Mouse (Mus musculus): ENCODE data around the gene Lig1. TPM values are rescaled to one million over a fixed set of nuclear protein-coding genes. Genes with fewer than 3 reads are reported as not detected.

Gene Lig1
- total and polyA plus RNA-seq, 3 experiments, result 66.8 to 143 (median 89.3) TPM

- ATAC-seq (ENCODE audit: extremely low read depth, insufficient number of reproducible peaks, low FRiP score, poor library complexity, severe bottlenecking), result no peak
- H3K36me3 ChIP-seq (replicated peaks), result peaks cover 2% of the 10 kb centered on the region
- DNase-seq (ENCODE audit: low spot score), result no peak
- H3K4me1 ChIP-seq (ENCODE audit: insufficient read depth, low read depth, low read length), result no peaks in the 10 kb centered on the region
- TF ChIP-seq TAL1 (conservative IDR thresholded peaks at IDR 0.05; ENCODE audit: low read depth, low read length), result no peak
- no peak for TF ChIP-seq GATA1 (IDR thresholded peaks at IDR 0.05; ENCODE audit: borderline replicate concordance, low read length)
- TF ChIP-seq POLR2AphosphoS5 (IDR thresholded peaks at IDR 0.05; ENCODE audit: insufficient replicate concordance, low read depth, low read length), result no peak
- no peak for TF ChIP-seq CTCF (IDR thresholded peaks at IDR 0.05; ENCODE audit: low read depth, low read length)
- TF ChIP-seq GATA2 (IDR thresholded peaks at IDR 0.05; ENCODE audit: borderline replicate concordance, low read depth, low read length), result no peak
- no peaks in the 10 kb centered on the region for H3K27me3 ChIP-seq (ENCODE audit: insufficient read depth, low read length)
- H3K9me3 ChIP-seq (replicated peaks), result no peaks in the 10 kb centered on the region
- H3K4me3 ChIP-seq (ENCODE audit: low read depth, low read length), result no peak overlapping the region
Measured at GRCm38 (mm10) chr7:13321424-13321823, 44.3 kb downstream of the Lig1 start.

GRCm38 (mm10) chr7:13324316-13324715 lies 47.2 kb downstream of the Lig1 start, which contains the start of gene Pla2g4c:
Gene Pla2g4c (plus strand): TSS chr7:13324655.
- Histone ChIP-seq H3K4me1 (ENCODE audit: insufficient read depth, low read depth, low read length) (no peaks in the 10 kb centered on the region), H3K4me3 (ENCODE audit: low read depth, low read length) (no peak within 1 kb of the TSS), H3K9me3 (replicated peaks) (no peaks in the 10 kb centered on the region), H3K27me3 (ENCODE audit: insufficient read depth, low read length) (no peaks in the 10 kb centered on the region), H3K36me3 (replicated peaks) (peaks cover 2% of the 10 kb centered on the region)
- no peak for ATAC-seq (ENCODE audit: extremely low read depth, insufficient number of reproducible peaks, low FRiP score, poor library complexity, severe bottlenecking)
- no peak for DNase-seq (ENCODE audit: low spot score)
- TF ChIP-seq CTCF (IDR thresholded peaks at IDR 0.05; ENCODE audit: low read depth, low read length) (no peak), GATA1 (IDR thresholded peaks at IDR 0.05; ENCODE audit: borderline replicate concordance, low read length) (no peak), GATA2 (IDR thresholded peaks at IDR 0.05; ENCODE audit: borderline replicate concordance, low read depth, low read length) (no peak), POLR2AphosphoS5 (IDR thresholded peaks at IDR 0.05; ENCODE audit: insufficient replicate concordance, low read depth, low read length) (no peak), TAL1 (conservative IDR thresholded peaks at IDR 0.05; ENCODE audit: low read depth, low read length) (no peak)

DNA sequence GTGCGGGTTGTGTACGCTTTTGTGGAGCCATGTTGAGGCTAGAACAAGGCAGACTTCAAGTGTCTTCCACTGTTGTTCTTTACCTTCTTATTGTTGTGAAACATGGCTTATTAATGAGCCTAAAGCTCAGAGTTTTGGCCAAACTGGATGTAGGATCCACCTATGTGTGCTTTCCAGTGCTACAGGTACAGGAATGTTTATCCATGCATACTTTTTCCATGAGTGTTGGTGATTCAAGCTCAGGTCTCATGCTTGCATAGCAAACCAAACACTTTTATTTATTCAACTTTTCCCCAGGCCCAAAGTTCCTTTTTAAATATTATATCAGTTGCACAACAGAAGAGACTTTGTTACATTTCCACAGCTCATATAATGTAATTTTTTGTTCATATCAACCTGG lies 53.5 kb downstream of the Lig1 start:
- H3K27me3 ChIP-seq (ENCODE audit: insufficient read depth, low read length), result no peaks in the 10 kb centered on the region
- no peak overlapping the region for H3K4me3 ChIP-seq (ENCODE audit: low read depth, low read length)
- no peak for ATAC-seq (ENCODE audit: extremely low read depth, insufficient number of reproducible peaks, low FRiP score, poor library complexity, severe bottlenecking)
- no peak for TF ChIP-seq GATA2 (IDR thresholded peaks at IDR 0.05; ENCODE audit: borderline replicate concordance, low read depth, low read length)
- no peak for TF ChIP-seq CTCF (IDR thresholded peaks at IDR 0.05; ENCODE audit: low read depth, low read length)
- no peak for TF ChIP-seq POLR2AphosphoS5 (IDR thresholded peaks at IDR 0.05; ENCODE audit: insufficient replicate concordance, low read depth, low read length)
- no peak for TF ChIP-seq TAL1 (conservative IDR thresholded peaks at IDR 0.05; ENCODE audit: low read depth, low read length)
- no peak for TF ChIP-seq GATA1 (IDR thresholded peaks at IDR 0.05; ENCODE audit: borderline replicate concordance, low read length)
- DNase-seq (ENCODE audit: low spot score), result no peak
- no peaks in the 10 kb centered on the region for H3K4me1 ChIP-seq (ENCODE audit: insufficient read depth, low read depth, low read length)
- no peaks in the 10 kb centered on the region for H3K9me3 ChIP-seq (replicated peaks)
- H3K36me3 ChIP-seq (replicated peaks), result peaks cover 5% of the 10 kb centered on the region

DNA sequence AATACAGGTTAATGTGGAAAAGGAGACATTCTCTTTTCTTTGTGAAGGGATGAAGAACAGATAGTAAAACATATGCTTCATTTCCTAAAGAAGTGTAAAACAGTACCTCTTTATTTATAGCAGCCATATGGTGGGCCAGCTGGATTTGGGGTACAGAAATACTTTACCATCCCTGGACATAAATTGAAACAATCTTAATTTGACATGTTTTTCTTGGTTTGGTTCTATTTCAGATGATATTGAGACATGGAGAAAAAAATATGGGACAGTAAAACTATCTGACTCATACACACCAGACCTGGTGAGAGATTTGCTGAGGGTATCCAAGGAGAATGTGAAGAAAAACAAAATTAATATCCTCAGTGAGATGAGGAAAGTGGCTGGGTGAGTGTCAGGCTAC lies 78.9 kb downstream of the Lig1 start:
- no peaks in the 10 kb centered on the region for H3K27me3 ChIP-seq (ENCODE audit: insufficient read depth, low read length)
- peaks cover 10% of the 10 kb centered on the region for H3K36me3 ChIP-seq (replicated peaks)
- ATAC-seq (ENCODE audit: extremely low read depth, insufficient number of reproducible peaks, low FRiP score, poor library complexity, severe bottlenecking), result no peak
- H3K4me3 ChIP-seq (ENCODE audit: low read depth, low read length), result no peak overlapping the region
- TF ChIP-seq GATA1 (IDR thresholded peaks at IDR 0.05; ENCODE audit: borderline replicate concordance, low read length) (no peak), POLR2AphosphoS5 (IDR thresholded peaks at IDR 0.05; ENCODE audit: insufficient replicate concordance, low read depth, low read length) (no peak), TAL1 (conservative IDR thresholded peaks at IDR 0.05; ENCODE audit: low read depth, low read length) (no peak), GATA2 (IDR thresholded peaks at IDR 0.05; ENCODE audit: borderline replicate concordance, low read depth, low read length) (no peak), CTCF (IDR thresholded peaks at IDR 0.05; ENCODE audit: low read depth, low read length) (no peak)
- H3K4me1 ChIP-seq (ENCODE audit: insufficient read depth, low read depth, low read length), result no peaks in the 10 kb centered on the region
- peaks cover 2% of the 10 kb centered on the region; the same call in 1 of the 2 replicates for H3K9me3 ChIP-seq (replicated peaks)
- DNase-seq (ENCODE audit: low spot score), result no peak

Other genes with a start within 250 kb of the Lig1 start
- 148 and 163 TPM in 2 replicates for gene Chmp2a, start 242.5 kb upstream of the Lig1 start, total RNA-seq (2014; fragmentation: Nextera tagmentation)
- 178 and 188 TPM in 2 replicates for gene Chmp2a, start 242.5 kb upstream of the Lig1 start, total RNA-seq (2017)
- 141 and 289 TPM in 2 replicates for gene Chmp2a, start 242.5 kb upstream of the Lig1 start, polyA plus RNA-seq (2012)
- gene Ube2m, start 239.0 kb upstream of the Lig1 start, total RNA-seq (2014; fragmentation: Nextera tagmentation), result 250 and 290 TPM in 2 replicates
- 151 and 162 TPM in 2 replicates for gene Ube2m, start 239.0 kb upstream of the Lig1 start, total RNA-seq (2017)
- 150 and 170 TPM in 2 replicates for gene Ube2m, start 239.0 kb upstream of the Lig1 start, polyA plus RNA-seq (2012)
- not detected in 2 replicates for gene Mzf1, start 222.5 kb upstream of the Lig1 start, total RNA-seq (2014; fragmentation: Nextera tagmentation)
- gene Mzf1, start 222.5 kb upstream of the Lig1 start, total RNA-seq (2017), result 0.17 and 0.22 TPM in 2 replicates
- 0.07 and 0.11 TPM in 2 replicates for gene Mzf1, start 222.5 kb upstream of the Lig1 start, polyA plus RNA-seq (2012)
- gene Vmn1r85, start 182.1 kb upstream of the Lig1 start, total RNA-seq (2014; fragmentation: Nextera tagmentation), result not detected in 2 replicates
- gene Vmn1r85, start 182.1 kb upstream of the Lig1 start, total RNA-seq (2017), result under 0.01 and 0.44 TPM in 2 replicates
- gene Vmn1r85, start 182.1 kb upstream of the Lig1 start, polyA plus RNA-seq (2012), result not detected in 2 replicates
- gene Vmn1r86, start 157.4 kb upstream of the Lig1 start, total RNA-seq (2014; fragmentation: Nextera tagmentation), result not detected in 2 replicates
- 0.06 and 0.11 TPM in 2 replicates for gene Vmn1r86, start 157.4 kb upstream of the Lig1 start, total RNA-seq (2017)
- gene Vmn1r86, start 157.4 kb upstream of the Lig1 start, polyA plus RNA-seq (2012), result not detected in 2 replicates
- gene Vmn1r87, start 137.1 kb upstream of the Lig1 start, total RNA-seq (2014; fragmentation: Nextera tagmentation), result not detected in 2 replicates
- 0.12 and 0.60 TPM in 2 replicates for gene Vmn1r87, start 137.1 kb upstream of the Lig1 start, total RNA-seq (2017)
- gene Vmn1r87, start 137.1 kb upstream of the Lig1 start, polyA plus RNA-seq (2012), result not detected in 2 replicates
- not detected in 2 replicates for gene Vmn1r88, start 117.7 kb upstream of the Lig1 start, total RNA-seq (2014; fragmentation: Nextera tagmentation)
- 0.06 and 0.22 TPM in 2 replicates for gene Vmn1r88, start 117.7 kb upstream of the Lig1 start, total RNA-seq (2017)
- gene Vmn1r88, start 117.7 kb upstream of the Lig1 start, polyA plus RNA-seq (2012), result not detected in 2 replicates
- not detected in 2 replicates for gene Vmn1r89, start 64.3 kb upstream of the Lig1 start, total RNA-seq (2014; fragmentation: Nextera tagmentation)
- 0.27 TPM in 1 of 2 replicates, not detected in the other for gene Vmn1r89, start 64.3 kb upstream of the Lig1 start, total RNA-seq (2017)
- gene Vmn1r89, start 64.3 kb upstream of the Lig1 start, polyA plus RNA-seq (2012), result not detected in 2 replicates
- gene Zswim9, start 1.4 kb downstream of the Lig1 start, total RNA-seq (2014; fragmentation: Nextera tagmentation), result 9.8 and 15.7 TPM in 2 replicates
- 8.7 and 9.7 TPM in 2 replicates for gene Zswim9, start 1.4 kb downstream of the Lig1 start, total RNA-seq (2017)
- gene Zswim9, start 1.4 kb downstream of the Lig1 start, polyA plus RNA-seq (2012), result 1.8 and 2.4 TPM in 2 replicates
- 0.23 and 1.0 TPM in 2 replicates for gene Pla2g4c, start 47.4 kb downstream of the Lig1 start, total RNA-seq (2014; fragmentation: Nextera tagmentation)
- 0.64 and 0.93 TPM in 2 replicates for gene Pla2g4c, start 47.4 kb downstream of the Lig1 start, total RNA-seq (2017)
- gene Pla2g4c, start 47.4 kb downstream of the Lig1 start, polyA plus RNA-seq (2012), result 0.03 TPM in 1 of 2 replicates, not detected in the other
- not detected in 2 replicates for gene Cabp5, start 120.8 kb downstream of the Lig1 start, total RNA-seq (2014; fragmentation: Nextera tagmentation)
- gene Cabp5, start 120.8 kb downstream of the Lig1 start, total RNA-seq (2017), result 0.05 TPM in 1 of 2 replicates, not detected in the other
- gene Cabp5, start 120.8 kb downstream of the Lig1 start, polyA plus RNA-seq (2012), result not detected in 2 replicates
- not detected in 2 replicates for gene Bsph1, start 173.6 kb downstream of the Lig1 start, total RNA-seq (2014; fragmentation: Nextera tagmentation)
- not detected in 2 replicates for gene Bsph1, start 173.6 kb downstream of the Lig1 start, total RNA-seq (2017)
- gene Bsph1, start 173.6 kb downstream of the Lig1 start, polyA plus RNA-seq (2012), result not detected in 2 replicates

Data from G1E (cell line).